Mouse (Mus musculus) spleen, adult 2 months (tissue): ENCODE data around the gene Pafah1b1. TPM values are rescaled to one million over a fixed set of nuclear protein-coding genes. Genes with fewer than 3 reads are reported as not detected.

Source experiments
- DNase-seq, 2 experiments: peaks; one replicate each; pipeline versions ENCODE4 v3.0.0 to v3.0.0-alpha.2; 2012 to 2021; ENCODE audit warnings: low spot score in 2 of 2, low read depth in 1 of 2
- H3K27ac ChIP-seq: fragments of 200-500 bp; 2 replicates; pipeline ENCODE4 v1.5.1; 2012; ENCODE audit warnings: low read length, inconsistent platforms; ENCODE audit not compliant: insufficient read depth
- H3K27me3 ChIP-seq: fragments of 200-500 bp; 2 replicates; pipeline ENCODE4 v1.6.1; 2012; ENCODE audit warnings: mild to moderate bottlenecking, moderate library complexity, low read length, inconsistent platforms; ENCODE audit not compliant: control insufficient read depth, insufficient read depth
- H3K36me3 ChIP-seq: fragments of 200-500 bp; 2 replicates; pipeline ENCODE4 v1.6.1; 2012; ENCODE audit warnings: mild to moderate bottlenecking, low read length, inconsistent platforms; ENCODE audit not compliant: control insufficient read depth, insufficient read depth
- H3K4me1 ChIP-seq: fragments of 200-500 bp; 2 replicates; pipeline ENCODE4 v1.6.1; 2011; ENCODE audit warnings: inconsistent platforms; ENCODE audit not compliant: control insufficient read depth, insufficient read depth, insufficient read length
- H3K4me3 ChIP-seq: fragments of 200-500 bp; 2 replicates; pipeline ENCODE4 v1.5.1; 2011; ENCODE audit warnings: mild to moderate bottlenecking, inconsistent platforms; ENCODE audit not compliant: insufficient read depth, insufficient read length; ENCODE audit errors: extremely low read depth
- CTCF ChIP-seq: fragments of 200-500 bp; IDR thresholded peaks from 2 replicates; pipeline ENCODE4 v1.5.1; 2011; ENCODE audit warnings: mild to moderate bottlenecking, inconsistent platforms; ENCODE audit not compliant: insufficient read depth, insufficient read length, insufficient replicate concordance; ENCODE audit errors: extremely low read depth
- POLR2A ChIP-seq: fragments of 200-500 bp; IDR thresholded peaks from 2 replicates; pipeline ENCODE4 v1.6.1; 2011; ENCODE audit warnings: low read depth, low read length, inconsistent platforms
- WGBS: fragments of 180-500 bp; shearing (Covaris S2); methylation state at CpG from one replicate; pipeline ENCODE4 v1.1.7; 2018; 5-methylcytosine and 5-hydroxymethylcytosine counted together
- polyA plus RNA-seq: library from polyadenylated mRNA; depleted of rRNA; stranded (reverse); fragments of >200 nt; gene quantifications from 2 replicates; pipeline ENCODE4 v1.2.3, GENCODE M21; 2012

Gene Pafah1b1
- polyA plus RNA-seq, 1 experiment: 10.0 TPM

- H3K36me3 ChIP-seq: peaks cover under 1% of the 10 kb centered on the region; the same call in 1 of the 2 replicates
- DNase-seq: no peak
- no peaks in the 10 kb centered on the region for H3K27me3 ChIP-seq
- peaks cover 4% of the 10 kb centered on the region; the same call in 1 of the 2 replicates for H3K4me1 ChIP-seq
- no peak overlapping the region for H3K4me3 ChIP-seq
- TF ChIP-seq CTCF (no peak), POLR2A (no peak)
- no peak overlapping the region for H3K27ac ChIP-seq
- WGBS: 93% methylated on average over 2 of the region's 2 CpGs
These were observed 20.4 kb downstream of the Pafah1b1 start for GRCm38 (mm10) chr11:74704068-74704467.

- H3K4me3 ChIP-seq: no peak overlapping the region
- TF ChIP-seq POLR2A (no peak), CTCF (no peak)
- no peak overlapping the region for H3K27ac ChIP-seq
- H3K4me1 ChIP-seq: peaks cover 2% of the 10 kb centered on the region; the same call in 1 of the 2 replicates
- H3K36me3 ChIP-seq: peaks cover 11% of the 10 kb centered on the region
- 94% methylated on average over 2 of the region's 2 CpGs for WGBS
- no peaks in the 10 kb centered on the region for H3K27me3 ChIP-seq
- no peak for DNase-seq
These were observed 25.0 kb downstream of the Pafah1b1 start for GRCm38 (mm10) chr11:74699505-74699904.

GRCm38 (mm10) chr11:74692151-74692550 is 32.3 kb downstream of the Pafah1b1 start:
- peaks cover 11% of the 10 kb centered on the region for H3K36me3 ChIP-seq
- DNase-seq: no peak
- TF ChIP-seq CTCF: no peak
- TF ChIP-seq POLR2A: no peak
- H3K4me3 ChIP-seq: no peak overlapping the region
- no peak overlapping the region for H3K27ac ChIP-seq
- WGBS: 78% methylated on average over 1 of the region's 1 CpGs
- H3K27me3 ChIP-seq: no peaks in the 10 kb centered on the region
- H3K4me1 ChIP-seq: no peaks in the 10 kb centered on the region

DNA sequence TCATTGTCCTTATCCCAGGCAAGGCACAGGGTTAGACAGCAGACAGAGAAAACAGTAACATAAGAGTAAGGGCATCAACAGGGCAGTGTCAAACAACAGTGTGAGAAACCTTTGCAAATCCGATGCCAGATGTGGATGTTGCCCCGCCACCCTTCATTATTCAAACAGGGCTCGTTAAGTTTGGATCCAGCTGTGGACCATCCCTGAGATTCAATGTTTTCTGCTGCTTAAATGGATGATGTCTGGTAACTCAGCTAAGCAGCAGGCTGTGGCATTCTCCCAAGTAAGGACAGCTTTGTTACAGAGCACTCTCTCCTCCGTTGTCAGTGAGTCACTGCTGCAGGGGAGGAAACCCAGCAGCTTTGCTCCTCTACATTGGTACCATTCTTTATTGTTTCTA is 49.3 kb downstream of the Pafah1b1 start:
- TF ChIP-seq CTCF (no peak), POLR2A (no peak)
- H3K27ac ChIP-seq: no peak overlapping the region
- no peak for DNase-seq
- 92% methylated on average over 4 of the region's 4 CpGs for WGBS
- H3K4me1 ChIP-seq: no peaks in the 10 kb centered on the region; the same call in 1 of the 2 replicates
- peaks cover 28% of the 10 kb centered on the region for H3K36me3 ChIP-seq
- H3K27me3 ChIP-seq: no peaks in the 10 kb centered on the region
- no peak overlapping the region for H3K4me3 ChIP-seq

DNA sequence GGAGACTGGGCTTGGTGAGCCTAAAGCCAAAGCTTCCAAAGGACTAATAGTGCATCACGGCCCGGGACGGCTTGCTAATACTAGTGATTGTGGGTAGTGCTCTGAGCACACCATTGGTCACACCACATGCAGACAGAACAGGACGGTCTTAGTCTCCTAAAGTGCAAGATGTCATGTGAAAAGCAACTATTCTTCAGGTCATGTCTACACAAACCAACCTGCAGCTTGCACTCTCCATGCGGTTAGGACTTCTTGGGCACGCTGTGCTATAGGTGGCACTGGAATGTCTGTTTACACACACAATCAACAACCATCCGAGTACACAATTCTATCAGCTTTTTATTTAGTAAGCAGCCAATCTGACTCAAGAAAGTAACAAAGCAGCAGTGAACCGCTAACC is 49.8 kb downstream of the Pafah1b1 start:
- TF ChIP-seq CTCF: no peak
- no peak for TF ChIP-seq POLR2A
- no peak overlapping the region for H3K4me3 ChIP-seq
- no peak overlapping the region for H3K27ac ChIP-seq
- no peaks in the 10 kb centered on the region for H3K27me3 ChIP-seq
- WGBS: 97% methylated on average over 8 of the region's 8 CpGs
- peaks cover 25% of the 10 kb centered on the region for H3K36me3 ChIP-seq
- no peaks in the 10 kb centered on the region; the same call in 1 of the 2 replicates for H3K4me1 ChIP-seq
- DNase-seq: no peak

GRCm38 (mm10) chr11:74673561-74673960 is 50.9 kb downstream of the Pafah1b1 start:
- Histone ChIP-seq H3K27ac (no peak overlapping the region), H3K27me3 (no peaks in the 10 kb centered on the region), H3K4me1 (no peaks in the 10 kb centered on the region; the same call in 1 of the 2 replicates), H3K36me3 (peaks cover 22% of the 10 kb centered on the region), H3K4me3 (no peak overlapping the region)
- no peak for TF ChIP-seq POLR2A
- TF ChIP-seq CTCF: no peak
- 76% methylated on average over 1 of the region's 1 CpGs for WGBS
- no peak for DNase-seq

- no peak for TF ChIP-seq POLR2A
- no peak for TF ChIP-seq CTCF
- H3K4me1 ChIP-seq: no peaks in the 10 kb centered on the region; the same call in 1 of the 2 replicates
- no peaks in the 10 kb centered on the region for H3K27me3 ChIP-seq
- no peak for DNase-seq
- H3K27ac ChIP-seq: no peak overlapping the region
- WGBS: 79% methylated on average over 6 of the region's 6 CpGs
- peaks cover 19% of the 10 kb centered on the region for H3K36me3 ChIP-seq
- no peak overlapping the region for H3K4me3 ChIP-seq
These were observed 51.5 kb downstream of the Pafah1b1 start for GRCm38 (mm10) chr11:74672901-74673513.
